Mouse (Mus musculus) thymus, adult 2 months (tissue): Measurements from ENCODE around the gene Slc16a12. TPM values are rescaled to one million over a fixed set of nuclear protein-coding genes. Genes with fewer than 3 reads are reported as not detected.

Source experiments
- DNase-seq: peaks from one replicate; pipeline ENCODE4 v3.0.0; 2021
- H3K27ac ChIP-seq: fragments of 200-500 bp; 2 replicates; pipeline ENCODE4 v1.5.1; 2012; ENCODE audit warnings: low read length, control low read depth; ENCODE audit not compliant: control insufficient read depth, insufficient read depth
- H3K27me3 ChIP-seq: fragments of 200-500 bp; 2 replicates; pipeline ENCODE4 v1.6.1; 2012; ENCODE audit warnings: mild to moderate bottlenecking, low read length, moderate library complexity, mixed read lengths; ENCODE audit not compliant: control insufficient read depth, insufficient read depth
- H3K36me3 ChIP-seq: fragments of 200-500 bp; 2 replicates; pipeline ENCODE4 v1.6.1; 2012; ENCODE audit warnings: mild to moderate bottlenecking, low read length, moderate library complexity; ENCODE audit not compliant: control insufficient read depth, insufficient read depth
- H3K4me1 ChIP-seq: fragments of 200-500 bp; replicated peaks from 2 replicates; pipeline ENCODE4 v1.6.1; 2012; ENCODE audit warnings: low read length; ENCODE audit not compliant: control insufficient read depth, insufficient read depth
- H3K4me3 ChIP-seq: fragments of 200-500 bp; 2 replicates; pipeline ENCODE4 v1.5.1; 2012; ENCODE audit warnings: mild to moderate bottlenecking, low read length, control low read depth, moderate library complexity; ENCODE audit not compliant: control insufficient read depth, insufficient read depth
- CTCF ChIP-seq: fragments of 200-500 bp; IDR thresholded peaks from 2 replicates; pipeline ENCODE4 v1.5.1; 2012; ENCODE audit warnings: mild to moderate bottlenecking, control low read depth, low read length, moderate library complexity, borderline replicate concordance; ENCODE audit not compliant: control insufficient read depth, poor library complexity, insufficient read depth; ENCODE audit errors: extremely low read depth
- POLR2A ChIP-seq: fragments of 200-500 bp; IDR thresholded peaks from 2 replicates; pipeline ENCODE4 v1.6.1; 2012; ENCODE audit warnings: mild to moderate bottlenecking, low read length, control low read depth, moderate library complexity; ENCODE audit not compliant: control insufficient read depth, poor library complexity, insufficient read depth; ENCODE audit errors: extremely low read depth
- WGBS: fragments of 180-500 bp; shearing (Covaris S2); methylation state at CpG from one replicate; pipeline ENCODE4 v1.1.7; 2018; 5-methylcytosine and 5-hydroxymethylcytosine counted together
- polyA plus RNA-seq: library from polyadenylated mRNA; depleted of rRNA; stranded (reverse); fragments of >200 nt; gene quantifications from 2 replicates; pipeline ENCODE4 v1.2.3, GENCODE M21; 2012

Slc16a12 gene
- polyA plus RNA-seq, 1 experiment, result 0.44 TPM

GRCm38 (mm10) chr19:34697461-34697860 is 49.6 kb downstream of the Slc16a12 start:
- Histone ChIP-seq H3K27ac (no peak overlapping the region), H3K4me3 (no peak overlapping the region), H3K27me3 (no peaks in the 10 kb centered on the region), H3K36me3 (no peaks in the 10 kb centered on the region), H3K4me1 (no peaks in the 10 kb centered on the region)
- TF ChIP-seq POLR2A (no peak), CTCF (no peak)
- WGBS, result 96% methylated on average over 2 of the region's 2 CpGs
- DNase-seq, result no peak

DNA sequence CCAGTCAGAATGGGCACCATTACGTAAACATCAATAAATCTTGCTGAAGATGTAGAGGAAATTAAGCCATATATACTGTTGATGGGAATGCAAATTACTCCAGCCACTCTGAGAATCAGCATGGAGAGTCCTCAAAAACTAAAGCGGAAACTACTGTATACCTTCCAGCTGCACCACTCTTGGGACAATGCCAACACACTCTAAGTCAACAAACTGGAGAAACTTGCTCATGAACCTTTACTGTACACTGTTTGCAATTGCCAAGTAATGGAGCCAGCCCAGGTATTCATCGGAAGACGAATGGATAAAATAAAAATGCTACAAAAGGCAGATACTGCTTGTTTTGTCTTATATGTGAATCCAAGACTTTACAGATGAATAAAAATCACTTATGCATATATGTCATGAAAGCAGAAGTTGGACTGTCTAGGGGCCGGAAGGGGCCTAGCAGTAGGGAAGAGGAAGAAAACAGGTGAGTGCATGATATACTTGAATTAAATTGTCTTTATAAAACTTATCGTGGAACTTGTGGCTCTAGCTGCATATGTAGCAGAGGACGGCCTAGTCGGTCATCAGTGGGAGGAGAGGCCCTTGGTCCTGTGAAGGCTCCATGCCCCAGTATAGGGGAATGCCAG is 50.6 kb downstream of the Slc16a12 start:
- TF ChIP-seq CTCF (no peak), POLR2A (no peak)
- Histone ChIP-seq H3K27ac (no peak overlapping the region), H3K4me1 (no peaks in the 10 kb centered on the region), H3K36me3 (no peaks in the 10 kb centered on the region), H3K27me3 (no peaks in the 10 kb centered on the region), H3K4me3 (no peak overlapping the region)
- DNase-seq, result no peak
- 61% methylated on average over 8 of the region's 8 CpGs for WGBS

GRCm38 (mm10) chr19:34691402-34691801 is 55.7 kb downstream of the Slc16a12 start:
- Histone ChIP-seq H3K27me3 (no peaks in the 10 kb centered on the region), H3K27ac (no peak overlapping the region), H3K4me1 (no peaks in the 10 kb centered on the region), H3K36me3 (no peaks in the 10 kb centered on the region), H3K4me3 (no peak overlapping the region)
- TF ChIP-seq POLR2A (no peak), CTCF (no peak)
- no peak for DNase-seq
- WGBS, result 96% methylated on average over 6 of the region's 6 CpGs

- 96% methylated on average over 1 of the region's 1 CpGs for WGBS
- Histone ChIP-seq H3K36me3 (no peaks in the 10 kb centered on the region), H3K4me3 (no peak overlapping the region), H3K27ac (no peak overlapping the region), H3K27me3 (no peaks in the 10 kb centered on the region), H3K4me1 (no peaks in the 10 kb centered on the region)
- no peak for DNase-seq
- TF ChIP-seq CTCF (no peak), POLR2A (no peak)
Measured at GRCm38 (mm10) chr19:34685530-34685929, 61.6 kb downstream of the Slc16a12 start.

GRCm38 (mm10) chr19:34684857-34685256 is 62.2 kb downstream of the Slc16a12 start:
- Histone ChIP-seq H3K27me3 (no peaks in the 10 kb centered on the region), H3K36me3 (no peaks in the 10 kb centered on the region), H3K4me3 (no peak overlapping the region), H3K4me1 (no peaks in the 10 kb centered on the region), H3K27ac (no peak overlapping the region)
- WGBS, result 67% methylated on average over 1 of the region's 1 CpGs
- peak; percentile 18 for DNase-seq
- TF ChIP-seq CTCF, result no peak

DNA sequence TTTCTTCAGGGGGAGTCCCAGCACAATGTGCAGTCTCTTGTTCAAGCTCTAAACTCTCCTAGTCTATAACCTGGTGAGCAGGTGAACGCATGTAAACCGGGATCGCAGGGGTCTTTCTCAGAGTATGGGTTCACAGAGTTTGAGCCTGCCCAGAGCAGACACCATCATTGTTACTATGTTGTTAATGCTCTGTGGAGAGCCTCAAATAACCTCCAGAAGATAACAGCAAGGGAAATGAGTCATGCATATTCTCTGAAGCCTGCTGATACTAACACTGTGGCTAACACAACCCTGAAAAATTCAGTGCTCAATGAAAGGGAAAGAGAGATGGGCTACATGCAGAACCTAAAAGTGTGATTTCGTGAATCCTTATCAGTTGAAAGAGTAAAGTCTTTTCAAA is 68.7 kb downstream of the Slc16a12 start:
- TF ChIP-seq CTCF (no peak), POLR2A (no peak)
- no peaks in the 10 kb centered on the region for H3K36me3 ChIP-seq
- no peaks in the 10 kb centered on the region for H3K27me3 ChIP-seq
- H3K27ac ChIP-seq, result no peak overlapping the region
- DNase-seq, result no peak
- WGBS, result 90% methylated on average over 4 of the region's 4 CpGs
- no peak overlapping the region for H3K4me3 ChIP-seq
- H3K4me1 ChIP-seq, result no peaks in the 10 kb centered on the region

- Histone ChIP-seq H3K4me1 (no peaks in the 10 kb centered on the region), H3K4me3 (no peak overlapping the region), H3K27me3 (no peaks in the 10 kb centered on the region), H3K36me3 (no peaks in the 10 kb centered on the region), H3K27ac (no peak overlapping the region)
- WGBS, result 75% methylated on average over 7 of the region's 7 CpGs
- no peak for DNase-seq
- TF ChIP-seq CTCF (no peak), POLR2A (no peak)
Measured at GRCm38 (mm10) chr19:34673476-34673875, 73.6 kb downstream of the Slc16a12 start.
